Mouse (Mus musculus): ENCODE measurements around the gene Rcor3. TPM values are rescaled to one million over a fixed set of nuclear protein-coding genes. Genes with fewer than 3 reads are reported as not detected.

The Rcor3 gene
- polyA plus RNA-seq, 1 experiment = 20.0 TPM

- Histone ChIP-seq H3K4me1 (ENCODE audit: control insufficient read depth, insufficient read depth, low read length) (peaks cover 8% of the 10 kb centered on the region), H3K4me3 (replicated peaks; ENCODE audit: control insufficient read depth, low read depth, low read length) (no peak overlapping the region), H3K27ac (ENCODE audit: control insufficient read depth, insufficient read depth, low read depth, low read length, poor library complexity) (no peak overlapping the region)
- TF ChIP-seq POLR2A (IDR thresholded peaks at IDR 0.05; ENCODE audit: borderline replicate concordance, control insufficient read depth, low read depth, low read length) (no peak), CTCF (IDR thresholded peaks at IDR 0.05; ENCODE audit: control insufficient read depth, insufficient read depth, low read length) (no peak)
- 17% methylated on average over 1 of the region's 1 CpGs for WGBS
Observed at GRCm38 (mm10) chr1:192074824-192075223, 63.0 kb downstream of the Rcor3 start.

- WGBS = 91% methylated on average over 1 of the region's 1 CpGs
- peaks cover 4% of the 10 kb centered on the region for H3K4me1 ChIP-seq (ENCODE audit: control insufficient read depth, insufficient read depth, low read length)
- no peak overlapping the region for H3K27ac ChIP-seq (ENCODE audit: control insufficient read depth, insufficient read depth, low read depth, low read length, poor library complexity)
- TF ChIP-seq CTCF (IDR thresholded peaks at IDR 0.05; ENCODE audit: control insufficient read depth, insufficient read depth, low read length) (no peak), POLR2A (IDR thresholded peaks at IDR 0.05; ENCODE audit: borderline replicate concordance, control insufficient read depth, low read depth, low read length) (no peak)
- no peak overlapping the region for H3K4me3 ChIP-seq (replicated peaks; ENCODE audit: control insufficient read depth, low read depth, low read length)
Observed at GRCm38 (mm10) chr1:192072426-192072825, 65.4 kb downstream of the Rcor3 start.

GRCm38 (mm10) chr1:192070618-192071051 is 67.2 kb downstream of the Rcor3 start:
- no peak overlapping the region for H3K27ac ChIP-seq (ENCODE audit: control insufficient read depth, insufficient read depth, low read depth, low read length, poor library complexity)
- 16% methylated on average over 3 of the region's 3 CpGs for WGBS
- H3K4me1 ChIP-seq (ENCODE audit: control insufficient read depth, insufficient read depth, low read length) = peaks cover 1% of the 10 kb centered on the region; the same call in 1 of the 2 replicates
- H3K4me3 ChIP-seq (replicated peaks; ENCODE audit: control insufficient read depth, low read depth, low read length) = no peak overlapping the region
- TF ChIP-seq CTCF (IDR thresholded peaks at IDR 0.05; ENCODE audit: control insufficient read depth, insufficient read depth, low read length) (no peak), POLR2A (IDR thresholded peaks at IDR 0.05; ENCODE audit: borderline replicate concordance, control insufficient read depth, low read depth, low read length) (no peak)

GRCm38 (mm10) chr1:192069971-192070591 is 67.8 kb downstream of the Rcor3 start:
- Histone ChIP-seq H3K4me1 (ENCODE audit: control insufficient read depth, insufficient read depth, low read length) (peaks cover 1% of the 10 kb centered on the region; the same call in 1 of the 2 replicates), H3K27ac (ENCODE audit: control insufficient read depth, insufficient read depth, low read depth, low read length, poor library complexity) (no peak overlapping the region), H3K4me3 (replicated peaks; ENCODE audit: control insufficient read depth, low read depth, low read length) (no peak overlapping the region)
- 21% methylated on average over 13 of the region's 13 CpGs for WGBS
- TF ChIP-seq CTCF (IDR thresholded peaks at IDR 0.05; ENCODE audit: control insufficient read depth, insufficient read depth, low read length) (no peak), POLR2A (IDR thresholded peaks at IDR 0.05; ENCODE audit: borderline replicate concordance, control insufficient read depth, low read depth, low read length) (no peak)

GRCm38 (mm10) chr1:192068188-192068587 is 69.7 kb downstream of the Rcor3 start:
- 79% methylated on average over 2 of the region's 2 CpGs for WGBS
- no peak overlapping the region for H3K27ac ChIP-seq (ENCODE audit: control insufficient read depth, insufficient read depth, low read depth, low read length, poor library complexity)
- H3K4me3 ChIP-seq (replicated peaks; ENCODE audit: control insufficient read depth, low read depth, low read length) = no peak overlapping the region
- no peak for TF ChIP-seq POLR2A (IDR thresholded peaks at IDR 0.05; ENCODE audit: borderline replicate concordance, control insufficient read depth, low read depth, low read length)
- TF ChIP-seq CTCF (IDR thresholded peaks at IDR 0.05; ENCODE audit: control insufficient read depth, insufficient read depth, low read length) = no peak
- H3K4me1 ChIP-seq (ENCODE audit: control insufficient read depth, insufficient read depth, low read length) = peaks cover 1% of the 10 kb centered on the region; the same call in 1 of the 2 replicates

- no peak overlapping the region for H3K27ac ChIP-seq (ENCODE audit: control insufficient read depth, insufficient read depth, low read depth, low read length, poor library complexity)
- 90% methylated on average over 3 of the region's 3 CpGs for WGBS
- H3K4me3 ChIP-seq (replicated peaks; ENCODE audit: control insufficient read depth, low read depth, low read length) = no peak overlapping the region
- H3K4me1 ChIP-seq (ENCODE audit: control insufficient read depth, insufficient read depth, low read length) = peaks cover 1% of the 10 kb centered on the region
- TF ChIP-seq POLR2A (IDR thresholded peaks at IDR 0.05; ENCODE audit: borderline replicate concordance, control insufficient read depth, low read depth, low read length) = no peak
- no peak for TF ChIP-seq CTCF (IDR thresholded peaks at IDR 0.05; ENCODE audit: control insufficient read depth, insufficient read depth, low read length)
Observed at GRCm38 (mm10) chr1:192066956-192067355, 70.9 kb downstream of the Rcor3 start.

- Histone ChIP-seq H3K4me3 (replicated peaks; ENCODE audit: control insufficient read depth, low read depth, low read length) (no peak overlapping the region), H3K4me1 (ENCODE audit: control insufficient read depth, insufficient read depth, low read length) (no peaks in the 10 kb centered on the region; the same call in 1 of the 2 replicates), H3K27ac (ENCODE audit: control insufficient read depth, insufficient read depth, low read depth, low read length, poor library complexity) (no peak overlapping the region)
- TF ChIP-seq POLR2A (IDR thresholded peaks at IDR 0.05; ENCODE audit: borderline replicate concordance, control insufficient read depth, low read depth, low read length) (no peak), CTCF (IDR thresholded peaks at IDR 0.05; ENCODE audit: control insufficient read depth, insufficient read depth, low read length) (no peak)
- WGBS = 66% methylated on average over 8 of the region's 8 CpGs
Observed at GRCm38 (mm10) chr1:192063209-192063946, 74.5 kb downstream of the Rcor3 start.

- TF ChIP-seq POLR2A (IDR thresholded peaks at IDR 0.05; ENCODE audit: borderline replicate concordance, control insufficient read depth, low read depth, low read length) = no peak
- TF ChIP-seq CTCF (IDR thresholded peaks at IDR 0.05; ENCODE audit: control insufficient read depth, insufficient read depth, low read length) = no peak
- Histone ChIP-seq H3K4me3 (replicated peaks; ENCODE audit: control insufficient read depth, low read depth, low read length) (no peak overlapping the region), H3K4me1 (ENCODE audit: control insufficient read depth, insufficient read depth, low read length) (no peaks in the 10 kb centered on the region; the same call in 1 of the 2 replicates), H3K27ac (ENCODE audit: control insufficient read depth, insufficient read depth, low read depth, low read length, poor library complexity) (0 out of 2 replicates have a peak overlapping the region, but pooled peaks have one; percentile 37)
- WGBS = 83% methylated on average over 14 of the region's 14 CpGs
Observed at GRCm38 (mm10) chr1:192062682-192063081, 75.2 kb downstream of the Rcor3 start.
